Mouse (Mus musculus): ENCODE measurements around the gene Dnase1l1.

Dnase1l1 gene

GRCm38 (mm10) chrX:74281732-74282394 lies at the start of gene Dnase1l1, which contains the start of gene Taz:
Gene Dnase1l1, minus strand, starts transcription at chrX:74282337.
Gene Taz, plus strand, starts transcription at chrX:74281912.
- DNase-seq (ENCODE audit: extremely low spot score), result peak; percentile 57

DNA sequence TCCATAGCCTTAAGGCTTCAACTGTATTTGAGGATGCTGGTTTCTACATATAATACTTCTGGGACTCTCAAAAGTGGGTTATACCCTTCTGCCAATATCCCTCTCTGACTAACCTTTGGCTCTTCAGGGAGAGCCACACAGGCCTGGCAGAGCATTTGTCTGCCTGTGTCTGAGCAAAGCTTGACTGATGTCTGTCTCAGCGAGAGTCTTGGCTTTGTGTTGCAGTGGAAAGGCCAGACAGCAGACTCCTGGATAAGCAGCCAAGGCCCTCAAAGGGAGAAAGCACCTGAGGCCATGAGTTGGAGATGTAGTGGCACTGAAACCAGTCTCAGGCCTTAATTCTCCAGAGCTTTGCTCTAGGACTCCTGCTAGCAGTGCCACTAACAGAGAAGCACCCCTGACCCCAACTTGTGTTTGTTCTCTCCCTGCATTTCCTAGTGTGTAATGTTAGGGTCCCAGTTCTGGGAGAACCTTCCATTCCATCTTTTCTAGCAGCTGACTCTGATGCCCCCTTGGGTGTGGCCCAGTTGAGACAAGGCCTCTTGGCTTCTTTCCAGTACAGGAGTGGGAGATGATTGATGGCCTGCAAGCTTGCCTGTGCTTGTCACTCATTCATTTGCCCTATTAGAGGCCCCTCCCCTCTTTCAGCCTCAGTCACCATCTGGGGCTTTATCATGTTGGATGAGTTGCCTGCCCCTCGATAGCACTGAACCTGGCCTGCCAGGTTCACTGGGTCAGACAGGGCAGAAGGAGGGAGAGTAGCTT lies 48.2 kb upstream of the Dnase1l1 start:
- no peak for DNase-seq (ENCODE audit: extremely low spot score)

GRCm38 (mm10) chrX:74329215-74329671 lies 47.1 kb upstream of the Dnase1l1 start:
- no peak for DNase-seq (ENCODE audit: extremely low spot score)

- DNase-seq (ENCODE audit: extremely low spot score), result peak; percentile 74
Measured at GRCm38 (mm10) chrX:74328725-74329161, 46.6 kb upstream of the Dnase1l1 start, which contains the start of gene Plxna3. Gene Plxna3, plus strand, starts transcription at chrX:74329066.

- DNase-seq (ENCODE audit: extremely low spot score), result peak; percentile 76
Measured at GRCm38 (mm10) chrX:74312540-74313464, 30.7 kb upstream of the Dnase1l1 start, which contains the start of gene Fam50a. Gene Fam50a, plus strand, starts transcription at chrX:74313033.

GRCm38 (mm10) chrX:74304867-74305700 lies 22.9 kb upstream of the Dnase1l1 start, which contains the start of gene Gdi1:
Gene Gdi1, plus strand, starts transcription at chrX:74304998.
- DNase-seq (ENCODE audit: extremely low spot score), result peak; percentile 83

- DNase-seq (ENCODE audit: extremely low spot score), result no peak
Measured at GRCm38 (mm10) chrX:74299721-74300120, 17.6 kb upstream of the Dnase1l1 start.

DNA sequence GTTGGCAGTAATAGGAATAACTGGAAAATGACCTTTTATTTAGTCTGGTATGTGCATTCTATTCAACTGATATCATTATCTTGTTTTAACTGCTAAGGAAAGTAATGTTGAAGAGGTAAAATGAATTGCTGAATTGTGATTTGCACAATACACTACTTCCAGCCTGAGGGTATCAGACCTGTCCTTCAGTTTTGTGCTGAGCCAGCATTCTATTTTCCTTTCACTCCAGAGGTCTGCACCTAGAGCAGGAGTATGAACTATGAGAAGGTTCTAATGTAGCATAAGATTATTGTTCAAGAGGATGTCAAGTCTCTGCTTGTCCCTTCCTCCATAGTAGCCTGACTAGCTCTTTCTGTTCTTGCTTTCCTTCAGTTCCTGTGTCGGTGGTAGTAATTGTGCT lies 16.2 kb upstream of the Dnase1l1 start:
- no peak for DNase-seq (ENCODE audit: extremely low spot score)

DNA sequence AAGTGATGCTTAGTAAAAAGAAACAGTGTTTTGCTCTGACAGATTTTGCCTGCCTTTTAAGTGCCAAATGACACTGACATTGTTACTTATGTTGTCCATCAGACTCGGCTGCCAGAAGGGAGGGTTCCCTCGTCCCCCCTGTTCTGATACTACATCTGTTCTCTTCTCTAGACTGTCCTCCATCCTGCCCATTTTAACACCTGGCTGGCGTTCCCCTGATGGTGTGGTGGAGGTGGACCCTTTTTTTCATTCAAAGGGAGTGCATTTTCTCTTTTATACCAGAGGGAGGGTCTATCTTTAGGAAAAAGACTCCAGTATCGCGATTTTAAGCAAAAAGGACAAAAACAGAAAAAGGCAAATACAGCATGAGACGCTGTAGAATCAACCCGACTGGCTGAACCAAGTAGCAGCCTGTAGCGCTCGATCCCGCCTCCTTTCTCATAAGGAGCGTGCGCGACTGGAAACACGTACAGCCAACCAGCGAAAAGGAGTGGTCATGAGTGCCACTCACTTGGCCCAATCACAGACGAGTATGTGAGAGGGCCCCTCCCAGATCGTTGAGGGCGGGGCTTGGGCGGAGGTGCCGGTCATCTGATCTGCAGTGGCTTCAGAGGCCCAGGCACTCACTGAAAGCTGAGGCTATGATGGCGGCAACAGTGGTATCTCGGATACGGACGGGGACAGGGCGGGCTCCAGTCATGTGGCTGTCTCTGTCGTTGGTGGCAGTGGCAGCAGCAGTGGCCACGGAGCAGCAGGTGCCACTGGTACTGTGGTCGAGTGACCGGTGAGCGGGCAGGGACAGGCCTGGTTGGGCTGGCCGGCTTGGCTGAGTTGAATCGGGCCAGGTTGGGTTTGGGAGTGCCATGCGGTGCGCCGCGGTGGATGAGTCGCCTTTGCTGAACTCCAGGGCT lies 14.7 kb upstream of the Dnase1l1 start, which contains the start of gene Atp6ap1:
TSS of gene Atp6ap1 (plus strand) at position 560 of the 911 bp plus-strand sequence.
- peak; percentile 91 for DNase-seq (ENCODE audit: extremely low spot score)

DNA sequence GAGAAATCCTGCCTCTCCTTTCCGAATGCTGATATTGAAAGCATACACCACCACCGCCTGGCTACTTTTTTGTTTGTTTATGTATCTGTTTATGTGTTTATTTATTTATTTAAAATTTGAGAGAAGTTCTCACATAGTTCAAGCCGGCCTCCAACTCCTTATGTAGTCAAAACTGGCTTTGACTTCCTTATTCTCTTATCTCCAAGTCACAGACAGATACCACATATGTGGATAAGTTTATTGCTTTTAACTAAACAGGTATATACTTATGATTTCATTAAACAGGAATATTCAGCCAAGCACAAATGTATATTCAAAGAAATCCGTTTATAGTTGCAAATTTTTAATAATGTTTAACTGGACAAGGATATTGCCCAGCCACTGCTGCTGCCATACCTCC lies 11.3 kb upstream of the Dnase1l1 start:
- no peak for DNase-seq (ENCODE audit: extremely low spot score)

GRCm38 (mm10) chrX:74283092-74283437 lies 928 bp upstream of the Dnase1l1 start:
- DNase-seq (ENCODE audit: extremely low spot score), result no peak

GRCm38 (mm10) chrX:74282395-74283091 lies 406 bp upstream of the Dnase1l1 start:
- DNase-seq (ENCODE audit: extremely low spot score), result peak; percentile 73

- no peak for DNase-seq (ENCODE audit: extremely low spot score)
Measured at GRCm38 (mm10) chrX:74281041-74281731, 951 bp downstream of the Dnase1l1 start.

- no peak for DNase-seq (ENCODE audit: extremely low spot score)
Measured at GRCm38 (mm10) chrX:74277916-74278315, 4.2 kb downstream of the Dnase1l1 start.

DNA sequence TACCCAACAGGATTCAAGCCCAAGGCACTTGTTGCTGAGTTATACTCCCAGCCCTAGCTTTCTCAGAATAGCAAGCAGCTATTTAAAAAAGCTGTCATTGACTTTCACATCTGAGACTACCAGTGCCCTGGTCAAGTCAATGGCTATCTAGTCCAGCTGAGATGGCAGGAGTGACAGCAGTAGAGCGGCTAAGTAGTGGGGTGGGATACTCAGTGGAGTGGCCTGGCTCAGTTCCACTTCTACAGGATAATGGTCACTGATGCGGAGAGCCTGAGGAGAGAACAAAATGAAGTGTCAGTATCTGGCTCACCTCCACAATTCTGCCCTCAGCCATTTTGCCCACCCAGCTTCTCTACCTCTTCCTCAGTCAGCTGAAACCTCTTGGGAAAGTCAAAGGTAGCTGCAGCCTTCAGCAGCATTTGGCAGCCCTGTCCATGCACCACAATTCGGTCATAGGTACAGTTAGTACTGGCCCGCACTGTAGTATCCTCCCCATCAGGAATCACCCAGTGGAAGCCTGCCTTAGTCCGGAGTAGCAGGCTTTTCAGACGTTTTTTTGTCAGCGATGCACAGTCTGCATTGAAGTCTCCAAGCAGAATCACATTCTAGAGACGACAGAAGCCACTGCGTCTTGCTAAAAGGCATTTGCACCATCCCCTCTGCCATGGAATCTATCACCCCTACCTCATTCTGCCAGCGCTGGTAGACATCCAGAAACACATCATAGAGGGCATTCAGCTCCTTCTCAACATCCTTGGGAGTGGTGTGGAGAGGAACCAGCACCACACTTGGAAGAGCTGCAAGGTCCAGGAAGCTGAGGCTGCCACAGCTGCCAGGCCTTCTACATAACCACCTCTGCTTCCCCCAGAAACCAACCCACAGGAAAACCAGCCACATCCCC lies 8.5 kb downstream of the Dnase1l1 start:
- DNase-seq (ENCODE audit: extremely low spot score), result peak; percentile 40

DNA sequence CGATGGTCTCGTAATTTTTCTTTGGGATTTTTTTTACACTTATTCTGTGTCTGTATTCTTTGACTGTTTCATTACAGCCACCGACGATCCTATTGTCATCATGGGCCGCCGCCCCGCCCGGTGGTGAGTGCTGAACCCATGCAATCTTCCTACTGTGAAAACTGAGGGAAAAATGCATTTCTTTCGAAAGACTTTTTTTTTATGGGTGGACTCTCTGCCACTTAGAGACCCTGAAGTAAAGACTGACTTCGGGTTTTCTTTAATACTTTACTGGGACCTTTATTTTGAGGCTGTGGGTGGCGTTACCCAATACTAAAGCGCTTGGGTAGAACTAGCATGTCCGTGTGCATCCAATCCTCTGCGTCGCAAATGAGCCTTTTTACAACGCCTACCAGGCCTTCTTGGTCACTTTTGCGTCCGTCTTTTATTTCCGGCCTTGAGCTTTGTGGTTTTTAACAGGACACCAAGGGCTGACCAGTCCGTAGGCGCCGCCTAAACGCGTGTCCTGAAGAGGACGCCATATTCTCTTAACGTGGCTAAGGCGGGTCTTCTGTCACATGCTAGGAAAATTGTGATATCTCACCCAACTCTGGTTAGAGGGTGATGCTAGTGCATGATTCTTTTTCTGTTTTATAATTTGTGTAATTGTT lies 11.1 kb downstream of the Dnase1l1 start:
- DNase-seq (ENCODE audit: extremely low spot score), result peak; percentile 40

Data from embryo, embryonic 9.5 days (tissue).